Mouse (Mus musculus): ENCODE results near the gene Zbtb24. TPM values are rescaled to one million over a fixed set of nuclear protein-coding genes. Genes with fewer than 3 reads are reported as not detected.

Gene Zbtb24
- 7.8 and 8.0 TPM in 2 replicates for polyA plus RNA-seq (2021; fragmentation: Nextera tagmentation)
- long read RNA-seq, experiment 1, transcript Zbtb24-201 (7 exons, 2,844 nt) = major isoform, 7 of 12 reads
- long read RNA-seq, experiment 1, partial matches to known transcripts = 0 of 12 reads
- long read RNA-seq, experiment 1, other reads (novel, unspliced or antisense) = 3 of 12 reads
- long read RNA-seq, experiment 2, transcript Zbtb24-201 (7 exons, 2,844 nt) = major isoform, 52 of 76 reads
- long read RNA-seq, experiment 2, partial matches to known transcripts = 5 of 76 reads
- long read RNA-seq, experiment 2, other reads (novel, unspliced or antisense) = 15 of 76 reads

DNA sequence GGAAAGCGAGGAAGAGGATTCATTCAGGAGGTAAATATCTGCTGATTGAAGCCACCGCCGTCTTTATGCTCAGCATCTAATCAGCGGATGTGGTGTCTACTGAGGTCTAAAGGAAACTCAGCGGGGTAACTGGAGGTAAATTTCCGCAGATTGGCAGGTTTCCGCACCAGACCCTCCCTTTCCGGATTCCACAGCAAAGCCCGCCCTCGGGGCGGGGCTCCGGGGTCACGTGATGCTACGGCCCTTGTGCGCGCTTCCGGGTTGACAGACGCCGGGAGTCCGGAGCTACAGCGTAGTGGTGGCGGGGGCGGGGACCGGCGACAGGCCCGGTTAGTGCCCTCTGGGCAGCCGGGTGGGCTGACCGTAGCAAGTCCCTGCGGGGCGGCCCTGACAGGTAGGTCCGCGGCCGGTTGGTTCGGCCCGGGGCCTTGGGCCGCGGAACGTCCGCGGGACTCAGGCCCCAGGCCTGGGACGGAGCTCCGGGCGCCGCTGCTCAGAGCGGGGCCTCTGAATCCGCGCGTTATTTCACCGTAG, at the start of gene Zbtb24:
TSS of gene Zbtb24 (plus strand) at position 247 of the 534 bp plus-strand sequence.

GRCm38 (mm10) chr10:41476171-41477017, 26.2 kb downstream of the Zbtb24 start, which contains the start of gene Mical1:
Gene Mical1 (plus strand): TSS chr10:41476314.

DNA sequence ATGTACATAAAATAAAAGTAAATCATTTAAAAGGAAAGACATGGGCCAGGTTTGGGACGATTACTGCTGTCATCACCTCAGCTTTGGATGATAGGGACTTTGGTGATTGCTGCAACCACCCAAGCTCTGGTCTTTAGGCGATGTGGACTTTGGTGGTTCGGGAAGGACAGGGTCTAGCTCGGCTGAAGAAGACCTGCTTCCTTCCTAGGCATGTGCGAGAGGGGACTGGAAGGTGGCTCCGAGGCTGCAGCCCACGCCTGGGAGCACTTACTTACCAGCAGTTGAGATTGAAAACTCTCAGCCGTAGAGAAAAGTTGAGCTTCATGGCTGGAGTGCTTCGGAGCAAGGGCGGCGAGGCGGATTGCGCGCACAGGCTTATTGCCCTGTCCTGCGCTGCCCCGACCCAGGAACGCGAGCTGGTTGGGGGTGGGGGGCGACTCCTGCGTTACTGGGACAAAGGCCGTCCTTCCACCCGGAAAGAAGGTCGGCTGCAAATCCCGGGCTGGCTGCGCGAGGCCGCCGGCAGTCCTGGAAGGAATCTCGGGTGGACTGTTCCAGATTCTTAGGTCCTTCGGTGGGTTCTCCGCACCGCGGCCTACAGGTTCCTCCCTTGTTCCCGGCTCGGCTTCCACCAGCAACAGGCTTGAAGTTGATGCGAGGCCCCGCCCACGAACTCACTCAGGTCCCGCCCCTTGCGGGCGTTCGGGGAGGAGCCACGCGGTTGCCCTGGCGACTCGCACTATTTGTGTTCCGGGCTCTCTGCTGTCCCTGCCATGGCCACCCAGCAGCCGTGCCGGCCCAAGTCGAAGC, 39.7 kb downstream of the Zbtb24 start, which contains the start of the genes Smpd2 and Ppil6:
TSS of gene Smpd2 (minus strand) at position 662 of the 810 bp plus-strand sequence.
TSS of gene Ppil6 (plus strand) at position 732 of the 810 bp plus-strand sequence.

Other genes starting within 250 kb of the Zbtb24 start
- gene Fig4, start 147.1 kb upstream of the Zbtb24 start, polyA plus RNA-seq (2021; fragmentation: Nextera tagmentation) = 29.7 and 33.4 TPM in 2 replicates
- gene Ak9, start 146.4 kb upstream of the Zbtb24 start, polyA plus RNA-seq (2021; fragmentation: Nextera tagmentation) = 0.10 and 0.15 TPM in 2 replicates
- gene Mical1, start 25.9 kb downstream of the Zbtb24 start, polyA plus RNA-seq (2021; fragmentation: Nextera tagmentation) = 5.1 and 6.3 TPM in 2 replicates
- 26.4 and 28.2 TPM in 2 replicates for gene Smpd2, start 40.0 kb downstream of the Zbtb24 start, polyA plus RNA-seq (2021; fragmentation: Nextera tagmentation)
- gene Ppil6, start 40.1 kb downstream of the Zbtb24 start, polyA plus RNA-seq (2021; fragmentation: Nextera tagmentation) = 6.6 and 7.1 TPM in 2 replicates
- gene Cd164, start 69.0 kb downstream of the Zbtb24 start, polyA plus RNA-seq (2021; fragmentation: Nextera tagmentation) = 60.5 and 70.6 TPM in 2 replicates

All from layer of hippocampus, adult 6 months (tissue).